Mouse (Mus musculus): ENCODE data around the gene Sh3pxd2a. TPM values are rescaled to one million over a fixed set of nuclear protein-coding genes. Genes with fewer than 3 reads are reported as not detected.
"Not testable (repeated sequence)": the region's sequence is repeated elsewhere in the genome, so short reads cannot be mapped to it uniquely, and the experiment has no call there.

Sh3pxd2a gene
- polyA plus RNA-seq, 1 experiment: 12.1 TPM

- no peak overlapping the region for H3K27ac ChIP-seq (ENCODE audit: insufficient read depth, low read length)
- 0 out of 2 replicates have a peak, but pooled peaks cover 2% of the 10 kb centered on the region for H3K4me1 ChIP-seq (ENCODE audit: control insufficient read depth, insufficient read depth, insufficient read length)
- H3K27me3 ChIP-seq (ENCODE audit: control insufficient read depth, insufficient read depth, low read length): no peaks in the 10 kb centered on the region
- H3K4me3 ChIP-seq (ENCODE audit: extremely low read depth, insufficient read depth, insufficient read length): no peak overlapping the region
- H3K36me3 ChIP-seq (ENCODE audit: control insufficient read depth, insufficient read depth, low read length): peaks cover 5% of the 10 kb centered on the region
- 93% methylated on average over 18 of the region's 18 CpGs for WGBS
- TF ChIP-seq POLR2A (IDR thresholded peaks at IDR 0.05; ENCODE audit: low read depth, low read length): no peak
- no peak for TF ChIP-seq CTCF (IDR thresholded peaks at IDR 0.05; ENCODE audit: extremely low read depth, insufficient read depth, insufficient read length, insufficient replicate concordance)
- DNase-seq (ENCODE audit: low read depth in 1 of 2, low spot score in 2 of 2): no peak
Measured at GRCm38 (mm10) chr19:47397882-47398671, 66.1 kb downstream of the Sh3pxd2a start.

GRCm38 (mm10) chr19:47395338-47395737 is 68.9 kb downstream of the Sh3pxd2a start:
- 79% methylated on average over 4 of the region's 4 CpGs for WGBS
- TF ChIP-seq POLR2A (IDR thresholded peaks at IDR 0.05; ENCODE audit: low read depth, low read length): no peak
- no peak for TF ChIP-seq CTCF (IDR thresholded peaks at IDR 0.05; ENCODE audit: extremely low read depth, insufficient read depth, insufficient read length, insufficient replicate concordance)

GRCm38 (mm10) chr19:47394781-47395180 is 69.4 kb downstream of the Sh3pxd2a start:
- not testable (repeated sequence) for H3K27me3 ChIP-seq (ENCODE audit: control insufficient read depth, insufficient read depth, low read length); H3K36me3 ChIP-seq (ENCODE audit: control insufficient read depth, insufficient read depth, low read length); DNase-seq (ENCODE audit: low read depth in 1 of 2, low spot score in 2 of 2); H3K27ac ChIP-seq (ENCODE audit: insufficient read depth, low read length); H3K4me1 ChIP-seq (ENCODE audit: control insufficient read depth, insufficient read depth, insufficient read length); H3K4me3 ChIP-seq (ENCODE audit: extremely low read depth, insufficient read depth, insufficient read length)
- WGBS: 56% methylated on average over 1 of the region's 1 CpGs

More at GRCm38 (mm10) chr19:47395338-47395737, 68.9 kb downstream of the Sh3pxd2a start:
- Histone ChIP-seq H3K36me3 (ENCODE audit: control insufficient read depth, insufficient read depth, low read length) (peaks cover 5% of the 10 kb centered on the region), H3K27me3 (ENCODE audit: control insufficient read depth, insufficient read depth, low read length) (no peaks in the 10 kb centered on the region), H3K27ac (ENCODE audit: insufficient read depth, low read length) (no peak overlapping the region), H3K4me3 (ENCODE audit: extremely low read depth, insufficient read depth, insufficient read length) (no peak overlapping the region), H3K4me1 (ENCODE audit: control insufficient read depth, insufficient read depth, insufficient read length) (0 out of 2 replicates have a peak, but pooled peaks cover 2% of the 10 kb centered on the region)
- DNase-seq (ENCODE audit: low read depth in 1 of 2, low spot score in 2 of 2): no peak

GRCm38 (mm10) chr19:47390878-47391277 is 73.3 kb downstream of the Sh3pxd2a start:
- no peak for DNase-seq (ENCODE audit: low read depth in 1 of 2, low spot score in 2 of 2)
- no peak for TF ChIP-seq POLR2A (IDR thresholded peaks at IDR 0.05; ENCODE audit: low read depth, low read length)
- TF ChIP-seq CTCF (IDR thresholded peaks at IDR 0.05; ENCODE audit: extremely low read depth, insufficient read depth, insufficient read length, insufficient replicate concordance): no peak
- no peaks in the 10 kb centered on the region for H3K27me3 ChIP-seq (ENCODE audit: control insufficient read depth, insufficient read depth, low read length)
- no peak overlapping the region for H3K27ac ChIP-seq (ENCODE audit: insufficient read depth, low read length)
- H3K36me3 ChIP-seq (ENCODE audit: control insufficient read depth, insufficient read depth, low read length): no peaks in the 10 kb centered on the region
- 86% methylated on average over 13 of the region's 13 CpGs for WGBS
- no peak overlapping the region for H3K4me3 ChIP-seq (ENCODE audit: extremely low read depth, insufficient read depth, insufficient read length)
- no peaks in the 10 kb centered on the region for H3K4me1 ChIP-seq (ENCODE audit: control insufficient read depth, insufficient read depth, insufficient read length)

GRCm38 (mm10) chr19:47387887-47388286 is 76.3 kb downstream of the Sh3pxd2a start:
- no peak for DNase-seq (ENCODE audit: low read depth in 1 of 2, low spot score in 2 of 2)
- TF ChIP-seq POLR2A (IDR thresholded peaks at IDR 0.05; ENCODE audit: low read depth, low read length) (no peak), CTCF (IDR thresholded peaks at IDR 0.05; ENCODE audit: extremely low read depth, insufficient read depth, insufficient read length, insufficient replicate concordance) (no peak)
- Histone ChIP-seq H3K27me3 (ENCODE audit: control insufficient read depth, insufficient read depth, low read length) (no peaks in the 10 kb centered on the region), H3K36me3 (ENCODE audit: control insufficient read depth, insufficient read depth, low read length) (no peaks in the 10 kb centered on the region), H3K4me1 (ENCODE audit: control insufficient read depth, insufficient read depth, insufficient read length) (no peaks in the 10 kb centered on the region), H3K4me3 (ENCODE audit: extremely low read depth, insufficient read depth, insufficient read length) (no peak overlapping the region), H3K27ac (ENCODE audit: insufficient read depth, low read length) (no peak overlapping the region)
- 82% methylated on average over 3 of the region's 3 CpGs for WGBS

GRCm38 (mm10) chr19:47387395-47387794 is 76.8 kb downstream of the Sh3pxd2a start:
- DNase-seq (ENCODE audit: low read depth in 1 of 2, low spot score in 2 of 2): no peak
- Histone ChIP-seq H3K4me1 (ENCODE audit: control insufficient read depth, insufficient read depth, insufficient read length) (no peaks in the 10 kb centered on the region), H3K27ac (ENCODE audit: insufficient read depth, low read length) (no peak overlapping the region), H3K4me3 (ENCODE audit: extremely low read depth, insufficient read depth, insufficient read length) (no peak overlapping the region), H3K36me3 (ENCODE audit: control insufficient read depth, insufficient read depth, low read length) (no peaks in the 10 kb centered on the region), H3K27me3 (ENCODE audit: control insufficient read depth, insufficient read depth, low read length) (no peaks in the 10 kb centered on the region)
- 84% methylated on average over 6 of the region's 6 CpGs for WGBS
- TF ChIP-seq POLR2A (IDR thresholded peaks at IDR 0.05; ENCODE audit: low read depth, low read length) (no peak), CTCF (IDR thresholded peaks at IDR 0.05; ENCODE audit: extremely low read depth, insufficient read depth, insufficient read length, insufficient replicate concordance) (no peak)

- H3K27ac ChIP-seq (ENCODE audit: insufficient read depth, low read length): no peak overlapping the region
- H3K27me3 ChIP-seq (ENCODE audit: control insufficient read depth, insufficient read depth, low read length): no peaks in the 10 kb centered on the region
- H3K4me1 ChIP-seq (ENCODE audit: control insufficient read depth, insufficient read depth, insufficient read length): no peaks in the 10 kb centered on the region
- TF ChIP-seq POLR2A (IDR thresholded peaks at IDR 0.05; ENCODE audit: low read depth, low read length) (no peak), CTCF (IDR thresholded peaks at IDR 0.05; ENCODE audit: extremely low read depth, insufficient read depth, insufficient read length, insufficient replicate concordance) (no peak)
- no peaks in the 10 kb centered on the region for H3K36me3 ChIP-seq (ENCODE audit: control insufficient read depth, insufficient read depth, low read length)
- no peak overlapping the region for H3K4me3 ChIP-seq (ENCODE audit: extremely low read depth, insufficient read depth, insufficient read length)
- 88% methylated on average over 10 of the region's 10 CpGs for WGBS
- no peak for DNase-seq (ENCODE audit: low read depth in 1 of 2, low spot score in 2 of 2)
Measured at GRCm38 (mm10) chr19:47385971-47386370, 78.2 kb downstream of the Sh3pxd2a start.
